Mouse (Mus musculus): ENCODE results near the gene Aak1. TPM values are rescaled to one million over a fixed set of nuclear protein-coding genes. Genes with fewer than 3 reads are reported as not detected.

Aak1 gene
- total RNA-seq, 1 experiment from 2014 or later = 14.5 TPM

- ATAC-seq (replicated peaks; ENCODE audit: insufficient number of reproducible peaks, low FRiP score, low TSS enrichment, poor library complexity, severe bottlenecking) = no peak
These were observed 75.4 kb downstream of the Aak1 start for GRCm38 (mm10) chr6:86924746-86925145.

- no peak for ATAC-seq (replicated peaks; ENCODE audit: insufficient number of reproducible peaks, low FRiP score, low TSS enrichment, poor library complexity, severe bottlenecking)
These were observed 85.2 kb downstream of the Aak1 start for GRCm38 (mm10) chr6:86934541-86934940.

- ATAC-seq (replicated peaks; ENCODE audit: insufficient number of reproducible peaks, low FRiP score, low TSS enrichment, poor library complexity, severe bottlenecking) = no peak
These were observed 90.5 kb downstream of the Aak1 start for GRCm38 (mm10) chr6:86939797-86940196.

- no peak for ATAC-seq (replicated peaks; ENCODE audit: insufficient number of reproducible peaks, low FRiP score, low TSS enrichment, poor library complexity, severe bottlenecking)
These were observed 91.6 kb downstream of the Aak1 start for GRCm38 (mm10) chr6:86940966-86941365.

- ATAC-seq (replicated peaks; ENCODE audit: insufficient number of reproducible peaks, low FRiP score, low TSS enrichment, poor library complexity, severe bottlenecking) = no peak
These were observed 97.8 kb downstream of the Aak1 start for GRCm38 (mm10) chr6:86947100-86947499.

- no peak for ATAC-seq (replicated peaks; ENCODE audit: insufficient number of reproducible peaks, low FRiP score, low TSS enrichment, poor library complexity, severe bottlenecking)
These were observed 99.4 kb downstream of the Aak1 start for GRCm38 (mm10) chr6:86948746-86949145.

- no peak for ATAC-seq (replicated peaks; ENCODE audit: insufficient number of reproducible peaks, low FRiP score, low TSS enrichment, poor library complexity, severe bottlenecking)
These were observed 100.8 kb downstream of the Aak1 start for GRCm38 (mm10) chr6:86950141-86950540.

GRCm38 (mm10) chr6:86950733-86951255 lies 101.5 kb downstream of the Aak1 start:
- no peak for ATAC-seq (replicated peaks; ENCODE audit: insufficient number of reproducible peaks, low FRiP score, low TSS enrichment, poor library complexity, severe bottlenecking)

GRCm38 (mm10) chr6:86955741-86956140 lies 106.4 kb downstream of the Aak1 start:
- no peak for ATAC-seq (replicated peaks; ENCODE audit: insufficient number of reproducible peaks, low FRiP score, low TSS enrichment, poor library complexity, severe bottlenecking)

GRCm38 (mm10) chr6:86956206-86956605 lies 106.9 kb downstream of the Aak1 start:
- no peak for ATAC-seq (replicated peaks; ENCODE audit: insufficient number of reproducible peaks, low FRiP score, low TSS enrichment, poor library complexity, severe bottlenecking)

- no peak for ATAC-seq (replicated peaks; ENCODE audit: insufficient number of reproducible peaks, low FRiP score, low TSS enrichment, poor library complexity, severe bottlenecking)
These were observed 109.7 kb downstream of the Aak1 start for GRCm38 (mm10) chr6:86959006-86959405.

GRCm38 (mm10) chr6:86963987-86964685 lies 114.8 kb downstream of the Aak1 start:
- ATAC-seq (replicated peaks; ENCODE audit: insufficient number of reproducible peaks, low FRiP score, low TSS enrichment, poor library complexity, severe bottlenecking) = no peak

GRCm38 (mm10) chr6:86967166-86967565 lies 117.8 kb downstream of the Aak1 start:
- ATAC-seq (replicated peaks; ENCODE audit: insufficient number of reproducible peaks, low FRiP score, low TSS enrichment, poor library complexity, severe bottlenecking) = no peak

GRCm38 (mm10) chr6:86973956-86974355 lies 124.6 kb downstream of the Aak1 start:
- no peak for ATAC-seq (replicated peaks; ENCODE audit: insufficient number of reproducible peaks, low FRiP score, low TSS enrichment, poor library complexity, severe bottlenecking)

- ATAC-seq (replicated peaks; ENCODE audit: insufficient number of reproducible peaks, low FRiP score, low TSS enrichment, poor library complexity, severe bottlenecking) = no peak
These were observed 129.0 kb downstream of the Aak1 start for GRCm38 (mm10) chr6:86978156-86978908.

GRCm38 (mm10) chr6:86978909-86979265 lies 129.6 kb downstream of the Aak1 start:
- no peak for ATAC-seq (replicated peaks; ENCODE audit: insufficient number of reproducible peaks, low FRiP score, low TSS enrichment, poor library complexity, severe bottlenecking)

- no peak for ATAC-seq (replicated peaks; ENCODE audit: insufficient number of reproducible peaks, low FRiP score, low TSS enrichment, poor library complexity, severe bottlenecking)
These were observed 131.9 kb downstream of the Aak1 start for GRCm38 (mm10) chr6:86981206-86981605.

GRCm38 (mm10) chr6:86985314-86986106 lies 136.2 kb downstream of the Aak1 start:
- no peak for ATAC-seq (replicated peaks; ENCODE audit: insufficient number of reproducible peaks, low FRiP score, low TSS enrichment, poor library complexity, severe bottlenecking)

- no peak for ATAC-seq (replicated peaks; ENCODE audit: insufficient number of reproducible peaks, low FRiP score, low TSS enrichment, poor library complexity, severe bottlenecking)
These were observed 140.3 kb downstream of the Aak1 start for GRCm38 (mm10) chr6:86989576-86989975.

Measured in monocyte, adult 5-6 weeks (primary cell).